Mouse (Mus musculus): ENCODE data around the gene Ddx28.
"Not testable (repeated sequence)": the region's sequence is repeated elsewhere in the genome, so short reads cannot be mapped to it uniquely, and the experiment has no call there.

DNA sequence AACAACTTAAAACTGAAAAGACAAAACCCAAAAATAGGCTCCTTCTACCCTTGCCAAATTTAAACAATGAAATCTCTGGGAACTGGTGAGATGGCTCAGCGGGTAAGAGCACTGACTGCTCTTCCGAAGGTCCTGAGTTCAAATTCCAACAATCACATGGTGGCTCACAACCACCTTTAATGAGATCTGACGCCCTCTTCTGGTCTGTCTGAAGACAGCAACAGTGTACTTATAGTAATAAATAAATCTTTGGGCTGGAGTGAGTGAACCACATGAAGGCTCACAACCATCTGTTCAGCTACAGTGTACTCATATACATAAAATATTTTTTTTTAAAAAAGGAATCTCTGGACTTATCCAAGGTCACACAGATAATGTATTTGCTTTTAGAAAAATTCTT, 3.8 kb downstream of the Ddx28 start:
- not testable (repeated sequence) for TF ChIP-seq CTCF (IDR thresholded peaks at IDR 0.05; ENCODE audit: borderline replicate concordance, insufficient read depth, low read depth, low read length); POLR2A (IDR thresholded peaks at IDR 0.05; ENCODE audit: borderline replicate concordance, insufficient read depth, low read length)

Data from cerebellum, adult 2 months (tissue).